ENCODE assay signal across 8 mouse cellular contexts in genomic region chr6:48047450-48048351, GRCm38 (mm10). TPM values are rescaled to one million over a fixed set of nuclear protein-coding genes. Genes with fewer than 3 reads are reported as not detected.
A peak's percentile ranks its signal among the peaks of the same experiment; 100 is the strongest.
DNase-seq lines count a peak whose midpoint lies in the region; ATAC-seq lines count a peak whose summit lies in the region.

No protein-coding gene starts in this region.

- peak overlapping the region; percentile 93 for H3K27ac ChIP-seq in forebrain, embryonic 14.5 days (ENCODE audit: low read depth, low read length)
- H3K27ac ChIP-seq in hindbrain, embryonic 15.5 days (replicated peaks) = peak overlapping the region; percentile 92
- H3K27ac ChIP-seq in limb, embryonic 15.5 days = peak overlapping the region; percentile 94
- H3K27ac ChIP-seq in midbrain, embryonic 13.5 days = peak overlapping the region; percentile 93
- H3K27ac ChIP-seq in stomach, embryonic 15.5 days = peak overlapping the region; percentile 91

- intact Hi-C loops in left cerebral cortex, postnatal 25 days (cut with DNase I) = loop anchor here (5.0 kb wide), 1 partner anchor 40 kb away; the partner anchor contains the start of gene Zfp746

- H3K9ac ChIP-seq in forebrain, embryonic 14.5 days (ENCODE audit: low read length) = peak overlapping the region; percentile 83
- H3K9ac ChIP-seq in hindbrain, embryonic 15.5 days = peak overlapping the region; percentile 81
- peak overlapping the region; percentile 84 for H3K9ac ChIP-seq in limb, embryonic 15.5 days
- peak overlapping the region; percentile 87 for H3K9ac ChIP-seq in midbrain, embryonic 13.5 days (replicated peaks)
- peak overlapping the region; percentile 84 for H3K9ac ChIP-seq in stomach, embryonic 15.5 days

- under 1% methylated on average over 95 of the region's 150 CpGs for WGBS in forebrain, embryonic 14.5 days
- under 1% methylated on average over 78 of the region's 150 CpGs for WGBS in hindbrain, embryonic 15.5 days
- under 1% methylated on average over 83 of the region's 150 CpGs for WGBS in limb, embryonic 15.5 days
- under 1% methylated on average over 77 of the region's 150 CpGs for WGBS in midbrain, embryonic 13.5 days
- under 1% methylated on average over 94 of the region's 150 CpGs for WGBS in stomach, embryonic 15.5 days

- H3K36me3 ChIP-seq in forebrain, embryonic 14.5 days (ENCODE audit: control insufficient read depth, insufficient read depth, low read length) = peaks cover 19% of the 10 kb centered on the region
- H3K36me3 ChIP-seq in hindbrain, embryonic 15.5 days = peaks cover 18% of the 10 kb centered on the region
- H3K36me3 ChIP-seq in limb, embryonic 15.5 days = peaks cover 23% of the 10 kb centered on the region
- H3K36me3 ChIP-seq in midbrain, embryonic 13.5 days = peaks cover 26% of the 10 kb centered on the region
- H3K36me3 ChIP-seq in stomach, embryonic 15.5 days = peaks cover 13% of the 10 kb centered on the region; the same call in 1 of the 2 replicates

- peaks cover 7% of the 10 kb centered on the region; the same call in 1 of the 2 replicates for H3K4me1 ChIP-seq in forebrain, embryonic 14.5 days (ENCODE audit: control insufficient read depth, insufficient read depth, low read length)
- peaks cover 28% of the 10 kb centered on the region for H3K4me1 ChIP-seq in hindbrain, embryonic 15.5 days (replicated peaks)
- H3K4me1 ChIP-seq in limb, embryonic 15.5 days = peaks cover 12% of the 10 kb centered on the region
- peaks cover 23% of the 10 kb centered on the region for H3K4me1 ChIP-seq in midbrain, embryonic 13.5 days (replicated peaks)
- H3K4me1 ChIP-seq in stomach, embryonic 15.5 days = peaks cover 9% of the 10 kb centered on the region

- peak; percentile 11 to 42 for DNase-seq in left cerebral cortex, postnatal 25 days (ENCODE audit: low spot score in 2 of 2)
- DNase-seq in left cerebral cortex, adult 9 months (ENCODE audit: low spot score in 2 of 2) = no peak
- DNase-seq in cerebellum, adult 18-20 months = peak; percentile 39 to 72
- peak; percentile 32 for DNase-seq in forebrain, embryonic 14.5 days (ENCODE audit: low spot score)

- H3K4me2 ChIP-seq in forebrain, embryonic 14.5 days (ENCODE audit: low read length) = peak overlapping the region; percentile 74
- H3K4me2 ChIP-seq in hindbrain, embryonic 15.5 days = peak overlapping the region; percentile 77
- peak overlapping the region; percentile 82 for H3K4me2 ChIP-seq in limb, embryonic 15.5 days
- peak overlapping the region; percentile 80 for H3K4me2 ChIP-seq in midbrain, embryonic 13.5 days (replicated peaks)
- peak overlapping the region; percentile 73 for H3K4me2 ChIP-seq in stomach, embryonic 15.5 days

- peak overlapping the region; percentile 70 for H3K4me3 ChIP-seq in forebrain, embryonic 14.5 days (ENCODE audit: low read depth, low read length)
- H3K4me3 ChIP-seq in hindbrain, embryonic 15.5 days = peak overlapping the region; percentile 78
- peak overlapping the region; percentile 84 for H3K4me3 ChIP-seq in limb, embryonic 15.5 days
- peak overlapping the region; percentile 84 for H3K4me3 ChIP-seq in midbrain, embryonic 13.5 days (replicated peaks)
- peak overlapping the region; percentile 80 for H3K4me3 ChIP-seq in stomach, embryonic 15.5 days (replicated peaks)

- ATAC-seq in forebrain, embryonic 14.5 days = peak; percentile 43
- peak; percentile 71 for ATAC-seq in hindbrain, embryonic 15.5 days (ENCODE audit: low FRiP score, low read depth)
- peak; percentile 63 for ATAC-seq in limb, embryonic 15.5 days (ENCODE audit: insufficient number of reproducible peaks, low FRiP score, low TSS enrichment, low read depth)
- ATAC-seq in midbrain, embryonic 13.5 days = peak; percentile 64
- ATAC-seq in stomach, embryonic 15.5 days (ENCODE audit: insufficient read depth, low FRiP score, low read depth) = peak; percentile 32; the same call in 1 of the 2 replicates

- no peaks in the 10 kb centered on the region for H3K9me3 ChIP-seq in forebrain, embryonic 14.5 days (replicated peaks; ENCODE audit: control insufficient read depth, low read length)
- no peaks in the 10 kb centered on the region for H3K9me3 ChIP-seq in hindbrain, embryonic 15.5 days
- no peaks in the 10 kb centered on the region for H3K9me3 ChIP-seq in limb, embryonic 15.5 days
- H3K9me3 ChIP-seq in midbrain, embryonic 13.5 days = no peaks in the 10 kb centered on the region
- H3K9me3 ChIP-seq in stomach, embryonic 15.5 days = no peaks in the 10 kb centered on the region

- H3K27me3 ChIP-seq in forebrain, embryonic 14.5 days (replicated peaks; ENCODE audit: control insufficient read depth, insufficient read depth, low read length) = no peaks in the 10 kb centered on the region
- no peaks in the 10 kb centered on the region for H3K27me3 ChIP-seq in hindbrain, embryonic 15.5 days
- no peaks in the 10 kb centered on the region for H3K27me3 ChIP-seq in limb, embryonic 15.5 days
- H3K27me3 ChIP-seq in midbrain, embryonic 13.5 days = no peaks in the 10 kb centered on the region
- no peaks in the 10 kb centered on the region for H3K27me3 ChIP-seq in stomach, embryonic 15.5 days (replicated peaks)

RNA-seq across cellular contexts. Expression of gene Zfp777, which starts 1.0 kb away (rescaled TPM):
- total RNA-seq in left cerebral cortex, postnatal 25 days (2021) = 10 to 100 TPM; 30.4 to 40.0 TPM
- polyA plus RNA-seq in forebrain, embryonic 14.5 days (2014; fragmentation: Nextera tagmentation; extraction: Ambion mirVana) = 7.5 and 8.0 TPM in 2 replicates
- polyA plus RNA-seq in hindbrain, embryonic 15.5 days (2015; fragmentation: Nextera tagmentation; extraction: Ambion mirVana) = 14.7 and 14.8 TPM in 2 replicates
- polyA plus RNA-seq in limb, embryonic 15.5 days (2015; fragmentation: Nextera tagmentation; extraction: Ambion mirVana) = 7.1 and 8.0 TPM in 2 replicates
- polyA plus RNA-seq in midbrain, embryonic 13.5 days (2015; fragmentation: Nextera tagmentation; extraction: Ambion mirVana) = 8.9 and 9.3 TPM in 2 replicates
- 6.8 and 7.7 TPM in 2 replicates for polyA plus RNA-seq in stomach, embryonic 15.5 days (2015; fragmentation: Nextera tagmentation; extraction: Ambion mirVana)

RNA-seq across cellular contexts. Expression of gene Zfp746, which starts 38.7 kb away (rescaled TPM):
- 10 to 100 TPM; 29.4 to 31.2 TPM for total RNA-seq in left cerebral cortex, postnatal 25 days (2021)
- polyA plus RNA-seq in forebrain, embryonic 14.5 days (2014; fragmentation: Nextera tagmentation; extraction: Ambion mirVana) = 17.5 and 17.7 TPM in 2 replicates
- 20.8 and 22.6 TPM in 2 replicates for polyA plus RNA-seq in hindbrain, embryonic 15.5 days (2015; fragmentation: Nextera tagmentation; extraction: Ambion mirVana)
- 18.9 and 19.2 TPM in 2 replicates for polyA plus RNA-seq in limb, embryonic 15.5 days (2015; fragmentation: Nextera tagmentation; extraction: Ambion mirVana)
- polyA plus RNA-seq in midbrain, embryonic 13.5 days (2015; fragmentation: Nextera tagmentation; extraction: Ambion mirVana) = 17.0 and 21.5 TPM in 2 replicates
- 17.0 and 17.1 TPM in 2 replicates for polyA plus RNA-seq in stomach, embryonic 15.5 days (2015; fragmentation: Nextera tagmentation; extraction: Ambion mirVana)

Comparison
In these comparisons a context has a peak if more than half of its experiments do, and no peak if none do; other contexts are left out.
1. DNase-seq: peak in left cerebral cortex, postnatal 25 days (2 of 2), cerebellum, adult 18-20 months (2 of 2) and forebrain, embryonic 14.5 days (single experiment); none in left cerebral cortex, adult 9 months (0 of 2).
2. Peak in every context shown above with its lines, with median percentiles within 50 percentile points of each other: ATAC-seq, H3K27ac ChIP-seq, H3K4me2 ChIP-seq, H3K4me3 ChIP-seq and H3K9ac ChIP-seq.